Mouse (Mus musculus) heart, embryonic 15.5 days (tissue): ENCODE measurements around the gene Zmynd11. TPM values are rescaled to one million over a fixed set of nuclear protein-coding genes. Genes with fewer than 3 reads are reported as not detected.

Source experiments
- ATAC-seq: fragments of 200-750 bp; cut with Nextera tagmentation; replicated peaks from 2 replicates; pipeline ENCODE4 v1.8.0; 2017; ENCODE audit warnings: low read depth, moderate TSS enrichment; ENCODE audit not compliant: insufficient number of reproducible peaks, insufficient read depth, low FRiP score
- H3K27ac ChIP-seq: fragments of 300-500 bp; sonication (generic); 2 replicates; pipeline ENCODE4 v1.5.1; 2015; ENCODE audit warnings: mild to moderate bottlenecking, inconsistent platforms
- H3K27me3 ChIP-seq: fragments of 300-500 bp; sonication (generic); 2 replicates; pipeline ENCODE4 v1.6.1; 2015; ENCODE audit warnings: inconsistent platforms
- H3K36me3 ChIP-seq: fragments of 300-500 bp; sonication (generic); 2 replicates; pipeline ENCODE4 v1.6.1; 2015; ENCODE audit warnings: mild to moderate bottlenecking, inconsistent platforms
- H3K4me1 ChIP-seq: fragments of 300-500 bp; sonication (generic); replicated peaks from 2 replicates; pipeline ENCODE4 v1.6.1; 2015; ENCODE audit warnings: inconsistent platforms
- H3K4me2 ChIP-seq: fragments of 300-500 bp; sonication (generic); 2 replicates; pipeline ENCODE4 v1.6.1; 2015; ENCODE audit warnings: inconsistent platforms, mild to moderate bottlenecking, moderate library complexity
- H3K4me3 ChIP-seq: fragments of 300-500 bp; sonication (generic); 2 replicates; pipeline ENCODE4 v1.5.1; 2015; ENCODE audit warnings: mild to moderate bottlenecking, inconsistent platforms
- H3K9ac ChIP-seq: fragments of 300-500 bp; sonication (generic); 2 replicates; pipeline ENCODE4 v1.6.1; 2015; ENCODE audit warnings: mild to moderate bottlenecking, inconsistent platforms
- H3K9me3 ChIP-seq: fragments of 300-500 bp; sonication (generic); replicated peaks from 2 replicates; pipeline ENCODE4 v1.6.1; 2016; ENCODE audit warnings: inconsistent platforms
- WGBS: fragments of 180-500 bp; shearing (Covaris S2); methylation state at CpG from one replicate; pipeline ENCODE4 v1.1.7; 2015; ENCODE audit warnings: mixed read lengths; 5-methylcytosine and 5-hydroxymethylcytosine counted together
- polyA plus RNA-seq: library from polyadenylated mRNA; unstranded; fragments of >200 nt; fragmentation: Nextera tagmentation; extraction: Ambion mirVana; gene quantifications from 2 replicates; pipeline ENCODE4 v1.2.1, GENCODE M21; 2015

The Zmynd11 gene
- polyA plus RNA-seq, 1 experiment from 2014 or later = 117 TPM

- Histone ChIP-seq H3K27ac (no peak overlapping the region), H3K4me3 (no peak overlapping the region), H3K4me1 (no peaks in the 10 kb centered on the region), H3K9ac (no peak overlapping the region), H3K4me2 (no peak overlapping the region), H3K27me3 (no peaks in the 10 kb centered on the region), H3K9me3 (no peaks in the 10 kb centered on the region), H3K36me3 (peaks cover 11% of the 10 kb centered on the region)
- no peak for ATAC-seq
- WGBS = 84% methylated on average over 3 of the region's 3 CpGs
Measured at GRCm38 (mm10) chr13:9653018-9653417, 112.1 kb downstream of the Zmynd11 start.

- Histone ChIP-seq H3K4me2 (no peak overlapping the region), H3K4me1 (no peaks in the 10 kb centered on the region; the same call in 1 of the 2 replicates), H3K27ac (no peak overlapping the region), H3K9ac (no peak overlapping the region), H3K36me3 (no peaks in the 10 kb centered on the region), H3K4me3 (no peak overlapping the region), H3K9me3 (no peaks in the 10 kb centered on the region), H3K27me3 (no peaks in the 10 kb centered on the region)
- no peak for ATAC-seq
Measured at GRCm38 (mm10) chr13:9650580-9650979, 114.5 kb downstream of the Zmynd11 start.

- Histone ChIP-seq H3K27ac (no peak overlapping the region), H3K9me3 (no peaks in the 10 kb centered on the region), H3K4me3 (no peak overlapping the region), H3K9ac (no peak overlapping the region), H3K4me1 (peaks cover 2% of the 10 kb centered on the region; the same call in 1 of the 2 replicates), H3K36me3 (no peaks in the 10 kb centered on the region), H3K4me2 (no peak overlapping the region), H3K27me3 (no peaks in the 10 kb centered on the region)
- ATAC-seq = no peak
- WGBS = 88% methylated on average over 1 of the region's 1 CpGs
Measured at GRCm38 (mm10) chr13:9649894-9650293, 115.2 kb downstream of the Zmynd11 start.

- Histone ChIP-seq H3K4me2 (no peak overlapping the region), H3K4me1 (peaks cover 2% of the 10 kb centered on the region; the same call in 1 of the 2 replicates), H3K4me3 (no peak overlapping the region), H3K27me3 (no peaks in the 10 kb centered on the region), H3K9ac (no peak overlapping the region), H3K36me3 (no peaks in the 10 kb centered on the region), H3K27ac (no peak overlapping the region), H3K9me3 (no peaks in the 10 kb centered on the region)
- ATAC-seq = no peak
- WGBS = 90% methylated on average over 13 of the region's 13 CpGs
Measured at GRCm38 (mm10) chr13:9648716-9649115, 116.4 kb downstream of the Zmynd11 start.

- Histone ChIP-seq H3K9me3 (no peaks in the 10 kb centered on the region), H3K4me3 (no peak overlapping the region), H3K27me3 (no peaks in the 10 kb centered on the region), H3K9ac (no peak overlapping the region), H3K27ac (no peak overlapping the region), H3K4me2 (no peak overlapping the region), H3K36me3 (no peaks in the 10 kb centered on the region), H3K4me1 (peaks cover 9% of the 10 kb centered on the region)
- no peak for ATAC-seq
- 33% methylated on average over 3 of the region's 3 CpGs for WGBS
Measured at GRCm38 (mm10) chr13:9637949-9638348, 127.2 kb downstream of the Zmynd11 start.

GRCm38 (mm10) chr13:9636505-9636904 is 128.6 kb downstream of the Zmynd11 start:
- no peaks in the 10 kb centered on the region for H3K9me3 ChIP-seq
- H3K27ac ChIP-seq = no peak overlapping the region
- H3K4me1 ChIP-seq = peaks cover 9% of the 10 kb centered on the region
- no peak overlapping the region for H3K4me2 ChIP-seq
- WGBS = 54% methylated on average over 4 of the region's 4 CpGs
- H3K27me3 ChIP-seq = no peaks in the 10 kb centered on the region
- no peak overlapping the region for H3K9ac ChIP-seq
- 0 out of 2 replicates have a peak, but pooled peaks have one; percentile 22 for ATAC-seq
- no peaks in the 10 kb centered on the region for H3K36me3 ChIP-seq
- no peak overlapping the region for H3K4me3 ChIP-seq

- H3K4me1 ChIP-seq = peaks cover 9% of the 10 kb centered on the region
- WGBS = 42% methylated on average over 2 of the region's 2 CpGs
- no peak overlapping the region for H3K27ac ChIP-seq
- no peak overlapping the region for H3K4me3 ChIP-seq
- H3K4me2 ChIP-seq = no peak overlapping the region
- no peaks in the 10 kb centered on the region for H3K27me3 ChIP-seq
- no peak for ATAC-seq
- H3K9me3 ChIP-seq = no peaks in the 10 kb centered on the region
- H3K9ac ChIP-seq = no peak overlapping the region
- H3K36me3 ChIP-seq = no peaks in the 10 kb centered on the region
Measured at GRCm38 (mm10) chr13:9635951-9636350, 129.2 kb downstream of the Zmynd11 start.
